Mouse (Mus musculus): ENCODE results near the gene Chuk. TPM values are rescaled to one million over a fixed set of nuclear protein-coding genes. Genes with fewer than 3 reads are reported as not detected.

Gene Chuk
- total RNA-seq, 1 experiment from 2014 or later = 84.0 TPM

- no peak for DNase-seq
Measured at GRCm38 (mm10) chr19:44107661-44108521, 611 bp upstream of the Chuk start.

GRCm38 (mm10) chr19:44104393-44104792 lies 2.9 kb downstream of the Chuk start:
- DNase-seq = no peak

DNA sequence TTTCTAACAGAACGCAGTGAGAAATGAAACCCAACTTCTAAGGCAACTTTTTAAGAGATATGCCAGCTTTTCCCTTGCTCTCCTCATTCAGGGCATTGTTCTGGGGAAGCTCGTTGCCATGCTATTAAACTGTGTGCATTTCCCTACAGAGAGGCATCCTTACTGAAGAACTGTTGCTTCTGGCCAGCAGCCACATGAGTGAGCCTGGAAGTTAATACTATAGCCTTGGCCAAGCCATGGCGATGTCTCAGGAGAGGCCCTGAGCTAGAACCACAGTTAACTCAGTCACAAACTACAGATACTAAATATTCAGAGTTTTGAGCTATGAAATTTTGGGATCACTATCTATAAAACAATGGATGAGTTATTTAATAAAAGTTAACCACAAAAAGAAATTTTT lies 4.3 kb downstream of the Chuk start:
- DNase-seq = no peak

- DNase-seq = no peak
Measured at GRCm38 (mm10) chr19:44100840-44101239, 6.4 kb downstream of the Chuk start.

GRCm38 (mm10) chr19:44086278-44086677 lies 21.0 kb downstream of the Chuk start:
- DNase-seq = no peak

GRCm38 (mm10) chr19:44080920-44081319 lies 26.4 kb downstream of the Chuk start:
- no peak for DNase-seq

GRCm38 (mm10) chr19:44080023-44080422 lies 27.3 kb downstream of the Chuk start:
- DNase-seq = no peak

GRCm38 (mm10) chr19:44077024-44077423 lies 30.3 kb downstream of the Chuk start:
- no peak for DNase-seq

DNA sequence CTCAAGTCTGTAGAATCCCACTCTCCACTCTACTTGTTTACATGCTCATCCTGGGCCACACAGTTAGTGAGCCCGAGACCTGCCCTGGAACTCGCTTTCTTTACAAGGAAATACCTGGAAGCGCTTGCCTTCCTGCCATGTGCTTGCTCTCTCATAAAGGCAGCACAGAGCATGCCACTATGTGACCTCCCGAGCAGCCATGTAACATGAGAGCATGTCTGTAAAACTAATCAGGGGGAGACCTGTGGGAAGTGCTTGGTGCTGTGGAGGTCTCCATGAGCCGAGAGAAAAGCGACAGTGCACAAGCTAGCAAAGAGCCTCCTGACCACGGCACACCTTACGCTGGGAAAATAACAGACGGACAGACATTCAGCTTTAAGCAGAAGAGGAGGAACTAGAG lies 30.8 kb downstream of the Chuk start:
- no peak for DNase-seq

GRCm38 (mm10) chr19:44074986-44075385 lies 32.3 kb downstream of the Chuk start:
- no peak for DNase-seq

- no peak for DNase-seq
Measured at GRCm38 (mm10) chr19:44071166-44071565, 36.1 kb downstream of the Chuk start.

DNA sequence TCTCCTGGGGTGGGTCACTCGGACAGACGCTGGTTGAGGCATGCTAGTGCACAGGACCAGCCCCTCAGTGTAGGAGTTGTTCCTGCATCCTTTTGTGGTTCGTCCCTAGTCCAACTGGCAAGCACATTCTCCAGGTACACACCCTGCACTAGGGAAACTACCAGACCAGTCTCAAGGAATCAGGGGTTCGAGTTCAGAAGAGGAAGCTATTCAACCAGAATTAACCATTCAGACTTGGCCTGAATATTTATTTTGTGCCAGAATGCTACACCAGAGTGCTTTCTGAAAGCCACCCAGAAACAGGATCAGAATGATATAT lies 37.4 kb downstream of the Chuk start:
- no peak for DNase-seq

GRCm38 (mm10) chr19:44069121-44069913 lies 38.0 kb downstream of the Chuk start, which contains the start of gene Erlin1:
Erlin1 (minus strand) TSS chr19:44069785.
- peak; percentile 96 for DNase-seq

DNA sequence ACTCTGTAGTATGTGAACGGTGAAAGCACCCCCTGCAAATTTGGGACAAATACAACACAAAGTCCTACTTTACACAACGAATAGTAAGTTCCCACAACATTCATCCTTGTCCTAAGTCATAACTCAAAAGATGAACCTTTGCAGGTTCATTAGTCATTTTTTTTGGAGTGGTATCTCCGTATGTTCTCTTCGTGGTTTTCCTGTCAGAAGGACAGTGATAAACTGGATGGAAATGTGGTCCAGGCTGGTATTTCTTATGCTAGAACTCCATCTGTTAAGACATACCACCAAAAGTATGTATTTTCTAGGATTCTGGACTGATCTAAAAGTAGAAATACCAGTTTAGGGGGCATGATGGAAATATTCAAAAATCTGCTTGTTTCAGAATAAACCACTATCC lies 39.0 kb downstream of the Chuk start:
- no peak for DNase-seq

GRCm38 (mm10) chr19:44067323-44068049 lies 39.8 kb downstream of the Chuk start:
- DNase-seq = no peak

DNA sequence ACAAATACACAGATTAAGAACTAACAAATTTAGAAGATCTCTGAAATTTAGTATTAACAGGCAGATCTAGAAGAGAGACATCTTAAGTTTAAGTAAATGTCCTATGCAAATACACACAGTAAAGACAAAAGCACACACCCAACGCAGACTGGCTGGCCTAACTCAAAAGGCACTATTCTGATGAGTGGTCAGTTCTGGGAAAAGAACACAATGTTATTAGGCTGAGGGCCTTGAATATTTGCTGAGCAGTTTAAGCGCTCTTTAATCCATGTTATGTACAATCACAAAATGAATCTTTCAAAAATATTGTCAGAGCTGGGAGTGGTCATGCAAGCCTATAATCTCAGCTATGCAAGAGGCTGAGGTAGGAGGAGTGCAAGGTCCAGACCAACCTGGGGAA lies 42.5 kb downstream of the Chuk start:
- no peak for DNase-seq

- no peak for DNase-seq
Measured at GRCm38 (mm10) chr19:44063773-44064172, 43.5 kb downstream of the Chuk start.

- DNase-seq = no peak
Measured at GRCm38 (mm10) chr19:44060226-44060625, 47.1 kb downstream of the Chuk start.

DNA sequence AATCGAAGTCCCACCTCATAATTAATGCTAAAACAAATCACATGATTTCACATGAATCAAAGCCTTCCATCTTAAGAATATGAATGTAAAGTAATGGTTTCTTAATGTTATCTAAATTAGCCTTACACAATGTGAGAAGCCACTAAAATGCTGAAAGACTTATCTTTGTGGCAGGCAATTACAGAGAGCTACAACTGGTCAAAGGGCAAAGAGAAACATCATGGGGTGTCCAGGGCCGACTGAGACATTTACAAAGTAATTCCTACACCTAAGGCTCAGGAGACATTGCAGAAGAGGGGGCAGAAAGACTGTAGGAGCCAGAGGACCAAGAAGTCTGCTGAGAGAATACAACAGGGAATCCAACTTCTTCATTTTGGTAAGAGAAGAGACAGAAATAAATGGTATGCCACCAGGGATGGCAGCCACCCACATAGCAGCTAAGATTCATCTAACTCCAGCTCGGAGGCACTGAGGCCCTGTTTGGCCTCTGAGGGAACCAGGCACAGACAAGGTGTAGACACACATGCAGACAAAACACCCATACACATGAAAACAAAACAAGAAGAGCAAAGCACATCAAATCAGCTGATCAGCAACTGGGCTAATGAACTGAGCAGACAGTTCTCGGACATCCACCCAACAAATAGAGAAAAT lies 52.0 kb downstream of the Chuk start:
- DNase-seq = no peak

- DNase-seq = no peak
Measured at GRCm38 (mm10) chr19:44050388-44050787, 56.9 kb downstream of the Chuk start.

GRCm38 (mm10) chr19:44049282-44049681 lies 58.0 kb downstream of the Chuk start:
- no peak for DNase-seq

- DNase-seq = no peak
Measured at GRCm38 (mm10) chr19:44045847-44046246, 61.4 kb downstream of the Chuk start.

Measured in adrenal gland, postnatal 25 days (tissue).